Mouse (Mus musculus): ENCODE results near the gene Smim4. TPM values are rescaled to one million over a fixed set of nuclear protein-coding genes. Genes with fewer than 3 reads are reported as not detected.

Gene Smim4
- polyA plus RNA-seq, 1 experiment from 2014 or later, result 64.8 TPM

GRCm38 (mm10) chr14:31114011-31114410 is 14.7 kb downstream of the Smim4 start:
- Histone ChIP-seq H3K36me3 (ENCODE audit: control insufficient read depth, insufficient read depth, low read length) (peaks cover 84% of the 10 kb centered on the region), H3K9me3 (ENCODE audit: control insufficient read depth, low read length) (no peaks in the 10 kb centered on the region), H3K27me3 (ENCODE audit: control insufficient read depth, insufficient read depth, low read length) (no peaks in the 10 kb centered on the region), H3K4me1 (ENCODE audit: control insufficient read depth, insufficient read depth, low read length) (no peaks in the 10 kb centered on the region), H3K27ac (replicated peaks; ENCODE audit: low read depth, low read length) (no peak overlapping the region), H3K9ac (replicated peaks; ENCODE audit: low read length) (no peak overlapping the region), H3K4me2 (ENCODE audit: low read length) (no peak overlapping the region), H3K4me3 (replicated peaks; ENCODE audit: low read depth, low read length) (no peak overlapping the region)
- DNase-seq (no peak), ATAC-seq (ENCODE audit: low FRiP score, low TSS enrichment) (no peak)
- 88% methylated on average over 3 of the region's 3 CpGs for WGBS

GRCm38 (mm10) chr14:31112187-31112586 is 16.6 kb downstream of the Smim4 start:
- Histone ChIP-seq H3K36me3 (ENCODE audit: control insufficient read depth, insufficient read depth, low read length) (peaks cover 82% of the 10 kb centered on the region), H3K4me2 (ENCODE audit: low read length) (no peak overlapping the region), H3K27ac (replicated peaks; ENCODE audit: low read depth, low read length) (no peak overlapping the region), H3K27me3 (ENCODE audit: control insufficient read depth, insufficient read depth, low read length) (no peaks in the 10 kb centered on the region), H3K4me3 (replicated peaks; ENCODE audit: low read depth, low read length) (no peak overlapping the region), H3K4me1 (ENCODE audit: control insufficient read depth, insufficient read depth, low read length) (no peaks in the 10 kb centered on the region), H3K9ac (replicated peaks; ENCODE audit: low read length) (no peak overlapping the region), H3K9me3 (ENCODE audit: control insufficient read depth, low read length) (no peaks in the 10 kb centered on the region)
- DNase-seq (no peak), ATAC-seq (ENCODE audit: low FRiP score, low TSS enrichment) (no peak)
- 91% methylated on average over 5 of the region's 5 CpGs for WGBS

GRCm38 (mm10) chr14:31110613-31111012 is 18.1 kb downstream of the Smim4 start:
- H3K27ac ChIP-seq (replicated peaks; ENCODE audit: low read depth, low read length), result no peak overlapping the region
- WGBS, result 88% methylated on average over 3 of the region's 3 CpGs
- H3K36me3 ChIP-seq (ENCODE audit: control insufficient read depth, insufficient read depth, low read length), result peaks cover 83% of the 10 kb centered on the region
- no peak overlapping the region for H3K9ac ChIP-seq (replicated peaks; ENCODE audit: low read length)
- no peaks in the 10 kb centered on the region for H3K4me1 ChIP-seq (ENCODE audit: control insufficient read depth, insufficient read depth, low read length)
- no peak overlapping the region for H3K4me3 ChIP-seq (replicated peaks; ENCODE audit: low read depth, low read length)
- DNase-seq, result no peak
- no peak overlapping the region for H3K4me2 ChIP-seq (ENCODE audit: low read length)
- ATAC-seq (ENCODE audit: low FRiP score, low TSS enrichment), result no peak
- H3K9me3 ChIP-seq (ENCODE audit: control insufficient read depth, low read length), result no peaks in the 10 kb centered on the region
- no peaks in the 10 kb centered on the region for H3K27me3 ChIP-seq (ENCODE audit: control insufficient read depth, insufficient read depth, low read length)

GRCm38 (mm10) chr14:31105156-31105555 is 23.6 kb downstream of the Smim4 start:
- Histone ChIP-seq H3K9me3 (ENCODE audit: control insufficient read depth, low read length) (no peaks in the 10 kb centered on the region), H3K27me3 (ENCODE audit: control insufficient read depth, insufficient read depth, low read length) (no peaks in the 10 kb centered on the region), H3K4me1 (ENCODE audit: control insufficient read depth, insufficient read depth, low read length) (no peaks in the 10 kb centered on the region), H3K27ac (replicated peaks; ENCODE audit: low read depth, low read length) (no peak overlapping the region), H3K4me3 (replicated peaks; ENCODE audit: low read depth, low read length) (no peak overlapping the region), H3K36me3 (ENCODE audit: control insufficient read depth, insufficient read depth, low read length) (peaks cover 69% of the 10 kb centered on the region), H3K9ac (replicated peaks; ENCODE audit: low read length) (no peak overlapping the region), H3K4me2 (ENCODE audit: low read length) (no peak overlapping the region)
- 94% methylated on average over 2 of the region's 2 CpGs for WGBS
- DNase-seq, result no peak
- ATAC-seq (ENCODE audit: low FRiP score, low TSS enrichment), result no peak

GRCm38 (mm10) chr14:31089918-31090317 is 38.8 kb downstream of the Smim4 start:
- ATAC-seq (ENCODE audit: low FRiP score, low TSS enrichment) (no peak), DNase-seq (no peak)
- no peak overlapping the region for H3K9ac ChIP-seq (replicated peaks; ENCODE audit: low read length)
- H3K27me3 ChIP-seq (ENCODE audit: control insufficient read depth, insufficient read depth, low read length), result no peaks in the 10 kb centered on the region
- H3K9me3 ChIP-seq (ENCODE audit: control insufficient read depth, low read length), result no peaks in the 10 kb centered on the region
- 95% methylated on average over 1 of the region's 1 CpGs for WGBS
- H3K4me1 ChIP-seq (ENCODE audit: control insufficient read depth, insufficient read depth, low read length), result no peaks in the 10 kb centered on the region
- H3K4me3 ChIP-seq (replicated peaks; ENCODE audit: low read depth, low read length), result no peak overlapping the region
- H3K36me3 ChIP-seq (ENCODE audit: control insufficient read depth, insufficient read depth, low read length), result peaks cover 77% of the 10 kb centered on the region
- H3K4me2 ChIP-seq (ENCODE audit: low read length), result no peak overlapping the region
- no peak overlapping the region for H3K27ac ChIP-seq (replicated peaks; ENCODE audit: low read depth, low read length)

GRCm38 (mm10) chr14:31088515-31088914 is 40.2 kb downstream of the Smim4 start:
- H3K9me3 ChIP-seq (ENCODE audit: control insufficient read depth, low read length), result no peaks in the 10 kb centered on the region
- DNase-seq (no peak), ATAC-seq (ENCODE audit: low FRiP score, low TSS enrichment) (no peak)
- H3K4me3 ChIP-seq (replicated peaks; ENCODE audit: low read depth, low read length), result no peak overlapping the region
- no peak overlapping the region for H3K4me2 ChIP-seq (ENCODE audit: low read length)
- 98% methylated on average over 2 of the region's 2 CpGs for WGBS
- H3K9ac ChIP-seq (replicated peaks; ENCODE audit: low read length), result no peak overlapping the region
- H3K27ac ChIP-seq (replicated peaks; ENCODE audit: low read depth, low read length), result no peak overlapping the region
- H3K4me1 ChIP-seq (ENCODE audit: control insufficient read depth, insufficient read depth, low read length), result no peaks in the 10 kb centered on the region
- H3K27me3 ChIP-seq (ENCODE audit: control insufficient read depth, insufficient read depth, low read length), result no peaks in the 10 kb centered on the region
- peaks cover 84% of the 10 kb centered on the region for H3K36me3 ChIP-seq (ENCODE audit: control insufficient read depth, insufficient read depth, low read length)

GRCm38 (mm10) chr14:31087433-31087832 is 41.3 kb downstream of the Smim4 start:
- Histone ChIP-seq H3K27me3 (ENCODE audit: control insufficient read depth, insufficient read depth, low read length) (no peaks in the 10 kb centered on the region), H3K9me3 (ENCODE audit: control insufficient read depth, low read length) (no peaks in the 10 kb centered on the region), H3K9ac (replicated peaks; ENCODE audit: low read length) (no peak overlapping the region), H3K4me2 (ENCODE audit: low read length) (no peak overlapping the region), H3K36me3 (ENCODE audit: control insufficient read depth, insufficient read depth, low read length) (peaks cover 84% of the 10 kb centered on the region), H3K4me3 (replicated peaks; ENCODE audit: low read depth, low read length) (no peak overlapping the region), H3K27ac (replicated peaks; ENCODE audit: low read depth, low read length) (no peak overlapping the region), H3K4me1 (ENCODE audit: control insufficient read depth, insufficient read depth, low read length) (no peaks in the 10 kb centered on the region)
- ATAC-seq (ENCODE audit: low FRiP score, low TSS enrichment) (no peak), DNase-seq (no peak)
- 85% methylated on average over 6 of the region's 6 CpGs for WGBS

GRCm38 (mm10) chr14:31081147-31081546 is 47.6 kb downstream of the Smim4 start:
- Histone ChIP-seq H3K4me1 (ENCODE audit: control insufficient read depth, insufficient read depth, low read length) (no peaks in the 10 kb centered on the region), H3K9me3 (ENCODE audit: control insufficient read depth, low read length) (no peaks in the 10 kb centered on the region), H3K4me3 (replicated peaks; ENCODE audit: low read depth, low read length) (no peak overlapping the region), H3K27me3 (ENCODE audit: control insufficient read depth, insufficient read depth, low read length) (no peaks in the 10 kb centered on the region), H3K9ac (replicated peaks; ENCODE audit: low read length) (no peak overlapping the region), H3K4me2 (ENCODE audit: low read length) (no peak overlapping the region), H3K27ac (replicated peaks; ENCODE audit: low read depth, low read length) (no peak overlapping the region), H3K36me3 (ENCODE audit: control insufficient read depth, insufficient read depth, low read length) (peaks cover 58% of the 10 kb centered on the region)
- no peak for DNase-seq
- ATAC-seq (ENCODE audit: low FRiP score, low TSS enrichment), result no peak

GRCm38 (mm10) chr14:31079313-31080028 is 49.3 kb downstream of the Smim4 start:
- Histone ChIP-seq H3K36me3 (ENCODE audit: control insufficient read depth, insufficient read depth, low read length) (peaks cover 61% of the 10 kb centered on the region), H3K9me3 (ENCODE audit: control insufficient read depth, low read length) (no peaks in the 10 kb centered on the region), H3K9ac (replicated peaks; ENCODE audit: low read length) (no peak overlapping the region), H3K4me2 (ENCODE audit: low read length) (no peak overlapping the region), H3K4me3 (replicated peaks; ENCODE audit: low read depth, low read length) (no peak overlapping the region), H3K27me3 (ENCODE audit: control insufficient read depth, insufficient read depth, low read length) (no peaks in the 10 kb centered on the region), H3K27ac (replicated peaks; ENCODE audit: low read depth, low read length) (no peak overlapping the region), H3K4me1 (ENCODE audit: control insufficient read depth, insufficient read depth, low read length) (no peaks in the 10 kb centered on the region)
- no peak for DNase-seq
- 93% methylated on average over 3 of the region's 3 CpGs for WGBS
- ATAC-seq (ENCODE audit: low FRiP score, low TSS enrichment), result no peak
